Mouse (Mus musculus): Measurements from ENCODE around the gene Fam57b.
"Not testable (repeated sequence)": the region's sequence is repeated elsewhere in the genome, so short reads cannot be mapped to it uniquely, and the experiment has no call there.

The Fam57b gene

DNA sequence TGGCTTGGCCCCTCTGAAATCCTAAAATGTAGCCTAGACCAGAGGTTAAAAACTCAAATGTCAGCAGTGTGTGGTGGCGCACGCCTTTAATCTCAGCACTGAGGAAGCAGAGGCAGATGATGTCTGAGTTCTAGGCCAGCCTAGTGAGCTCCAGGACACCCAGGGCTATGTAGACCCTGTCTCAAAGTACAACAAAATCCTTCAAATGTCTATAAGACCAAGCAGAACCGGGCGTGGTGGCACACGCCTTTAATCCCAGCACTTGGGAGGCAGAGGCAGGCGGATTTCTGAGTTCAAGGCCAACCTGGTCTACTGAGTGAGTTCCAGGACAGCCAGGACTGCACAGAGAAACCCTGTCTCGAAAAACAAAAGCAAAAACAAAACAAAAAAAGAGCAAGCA, 18.4 kb upstream of the Fam57b start:
- DNase-seq, result not testable (repeated sequence)

DNA sequence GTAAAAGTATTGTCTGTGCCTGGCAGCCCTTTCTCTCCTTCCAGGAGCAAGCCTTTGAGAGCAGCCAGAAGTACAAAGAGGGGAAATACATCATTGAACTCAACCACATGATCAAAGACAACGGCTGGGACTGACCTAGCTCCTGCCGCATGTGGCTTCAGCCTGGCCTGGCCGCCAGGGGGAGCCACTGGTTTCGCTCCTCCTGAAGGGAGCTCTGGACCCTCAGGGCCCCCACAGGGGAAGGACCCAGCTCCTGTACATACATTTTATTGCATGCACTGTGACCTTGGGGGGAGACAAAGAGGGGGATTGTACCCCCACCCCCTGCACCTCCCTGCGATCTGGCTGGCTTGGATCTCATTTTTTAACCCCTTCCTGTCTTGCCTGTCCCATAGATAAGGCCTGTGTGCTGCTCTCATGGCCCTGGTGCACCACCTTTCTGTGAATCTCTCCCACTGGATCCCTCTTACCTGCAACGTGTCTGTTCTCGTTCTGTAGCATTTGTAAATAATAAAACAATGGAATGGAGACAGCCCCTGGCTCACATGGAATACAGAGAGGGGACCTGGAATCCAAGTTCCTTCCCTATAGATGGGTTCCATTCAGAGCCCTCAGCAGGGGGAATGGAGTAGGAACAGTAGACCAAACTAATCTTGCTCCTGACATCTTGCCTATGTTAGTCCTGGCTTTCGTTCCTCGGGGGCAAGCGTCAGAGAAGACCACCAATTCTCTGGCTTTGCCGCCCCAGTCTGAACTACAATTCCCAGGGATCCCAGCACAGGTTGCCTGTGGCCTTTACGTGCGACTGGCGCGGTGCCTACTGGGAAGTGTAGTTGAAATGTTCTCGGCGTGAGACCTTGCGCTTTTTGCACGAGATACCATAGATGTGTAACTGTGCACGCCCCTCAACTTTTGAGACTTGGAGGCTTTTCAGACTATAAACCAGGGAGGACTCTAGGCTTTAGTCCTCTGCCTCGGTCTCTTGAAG, 17.2 kb upstream of the Fam57b start:
- peak; percentile 72 to 78 for DNase-seq

DNA sequence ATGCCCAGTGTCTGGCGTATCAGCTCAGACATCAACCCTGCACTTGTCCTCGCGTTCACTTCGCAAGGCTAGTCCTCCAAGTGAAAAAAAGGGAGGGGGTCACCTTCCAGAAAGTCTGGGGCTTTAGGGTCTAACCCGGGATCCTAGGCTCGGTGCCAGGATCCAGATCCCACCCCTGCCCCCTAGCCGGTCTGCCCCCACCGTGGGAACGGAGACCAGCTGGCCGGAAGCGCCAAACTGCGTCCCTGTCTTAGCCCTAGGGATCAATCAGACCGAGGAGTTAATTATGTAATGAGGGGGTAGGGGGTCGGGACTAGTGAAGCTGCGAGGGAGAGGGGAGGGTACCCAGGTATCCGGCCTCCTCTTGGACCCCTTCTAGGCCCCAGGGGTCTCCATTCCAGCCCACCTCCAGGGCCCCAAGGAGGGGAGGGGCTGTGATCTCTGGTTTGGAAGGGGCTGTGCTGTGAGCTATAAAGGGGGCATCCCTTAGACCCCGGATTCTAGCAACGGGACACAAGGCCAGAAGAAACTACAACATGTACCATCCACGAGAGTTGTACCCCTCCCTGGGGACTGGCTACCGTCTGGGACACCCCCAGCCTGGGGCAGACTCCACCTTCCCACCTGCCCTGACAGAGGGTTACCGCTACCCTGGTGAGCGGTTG, 16.4 kb upstream of the Fam57b start, which contains the start of gene Tbx6:
TSS of gene Tbx6 (plus strand) at position 513 of the 665 bp plus-strand sequence.
- DNase-seq, result no peak

DNA sequence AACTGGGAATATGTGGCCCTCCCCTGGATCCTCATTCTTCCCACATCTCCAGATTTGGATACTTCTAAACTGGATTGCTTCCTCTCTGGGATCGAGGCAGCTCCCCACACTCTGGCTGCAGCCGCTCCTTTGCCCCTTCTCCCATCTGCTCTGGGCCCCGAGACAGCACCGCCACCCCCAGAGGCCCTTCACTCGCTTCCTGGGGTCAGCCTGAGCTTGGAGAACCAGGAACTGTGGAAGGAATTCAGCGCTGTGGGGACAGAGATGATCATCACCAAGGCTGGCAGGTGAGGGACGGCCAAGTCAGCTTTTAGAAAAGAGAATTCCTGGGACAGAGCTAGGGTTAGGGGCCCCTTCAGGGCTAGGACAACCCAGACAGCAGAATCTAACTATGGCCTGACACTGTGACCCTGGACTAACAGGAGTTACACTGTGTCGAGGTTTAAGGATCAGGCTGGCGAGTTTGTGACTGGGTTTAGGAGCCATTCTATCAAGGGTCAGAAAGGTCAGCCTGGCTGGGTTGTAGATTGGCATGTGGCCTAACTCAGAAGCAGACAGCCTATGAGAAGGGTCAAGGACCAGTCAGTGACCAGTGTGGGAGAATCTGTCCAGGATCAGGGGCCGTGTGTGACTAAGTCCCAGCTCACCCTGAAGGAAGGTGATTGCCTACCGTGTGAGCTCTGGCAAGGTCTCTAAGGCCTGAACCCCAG, 15.7 kb upstream of the Fam57b start:
- no peak for DNase-seq

DNA sequence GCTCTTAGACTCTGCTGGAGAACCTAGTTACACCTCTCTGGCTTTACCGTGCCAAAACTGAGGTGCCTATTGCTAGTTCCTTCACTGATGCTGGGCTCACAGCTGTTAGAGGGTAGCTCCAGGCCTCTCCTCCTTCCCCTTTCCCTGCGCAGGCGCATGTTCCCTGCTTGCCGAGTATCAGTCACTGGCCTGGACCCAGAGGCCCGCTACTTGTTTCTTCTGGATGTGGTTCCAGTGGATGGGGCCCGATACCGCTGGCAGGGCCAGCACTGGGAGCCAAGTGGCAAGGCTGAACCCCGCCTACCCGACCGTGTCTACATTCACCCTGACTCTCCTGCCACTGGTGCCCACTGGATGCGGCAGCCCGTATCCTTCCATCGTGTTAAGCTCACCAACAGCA, 14.8 kb upstream of the Fam57b start:
- DNase-seq, result no peak

DNA sequence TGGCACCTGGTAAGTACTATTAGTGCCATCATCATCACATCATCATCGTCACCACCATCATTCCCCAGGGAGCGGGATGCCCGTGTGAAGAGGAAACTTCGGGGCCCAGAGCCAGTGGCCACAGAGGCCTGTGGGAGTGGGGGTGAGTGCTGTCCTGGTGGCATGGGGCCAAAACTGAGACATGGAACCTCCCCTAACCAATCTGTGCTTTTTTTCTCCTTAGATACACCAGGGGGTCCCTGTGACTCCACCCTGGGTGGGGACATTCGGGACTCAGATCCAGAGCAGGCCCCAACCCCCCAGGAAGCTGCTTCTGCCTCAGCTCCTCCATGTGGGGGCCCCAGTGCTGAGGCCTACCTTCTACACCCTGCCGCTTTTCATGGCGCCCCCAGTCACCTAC, 13.0 kb upstream of the Fam57b start:
- DNase-seq, result no peak

DNA sequence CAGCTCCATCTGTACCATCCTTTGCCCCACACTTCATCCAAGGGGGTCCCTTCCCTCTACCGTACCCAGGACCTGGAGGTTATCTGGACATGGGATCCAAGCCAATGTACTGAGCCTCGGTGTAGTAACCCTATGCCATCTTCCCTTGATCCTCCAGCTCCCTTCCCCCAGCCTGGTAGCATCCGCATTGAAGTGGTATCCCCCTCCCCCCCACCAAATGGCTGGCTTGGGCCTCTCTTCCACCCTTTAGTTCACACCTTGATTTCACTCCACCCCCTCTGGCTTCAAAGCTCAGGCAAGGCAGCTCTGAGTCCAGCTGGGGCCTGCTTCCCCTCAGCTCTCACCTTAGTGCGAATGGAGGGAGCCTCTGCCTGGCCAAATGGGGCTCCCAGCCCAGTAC, 12.4 kb upstream of the Fam57b start:
- DNase-seq, result no peak

DNA sequence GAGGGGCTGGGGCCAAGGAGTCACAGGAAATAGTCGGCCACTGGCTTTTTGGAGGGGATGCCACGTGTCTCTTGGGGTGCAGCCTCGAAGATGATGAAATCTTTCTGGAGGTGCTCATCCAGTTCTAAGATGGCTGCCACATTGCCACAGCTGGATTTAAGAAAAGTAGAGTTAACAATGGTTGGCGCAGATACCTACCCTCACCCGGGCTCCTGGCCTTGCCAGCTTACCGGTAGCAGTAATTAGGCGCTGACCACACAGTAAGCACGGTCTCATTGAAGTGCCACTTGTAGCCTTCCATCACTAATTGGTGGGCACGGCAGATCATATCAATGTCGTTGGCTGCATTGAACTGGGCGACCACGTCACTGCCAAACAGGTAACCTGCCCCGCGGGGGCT, 11.3 kb upstream of the Fam57b start:
- DNase-seq, result no peak

DNA sequence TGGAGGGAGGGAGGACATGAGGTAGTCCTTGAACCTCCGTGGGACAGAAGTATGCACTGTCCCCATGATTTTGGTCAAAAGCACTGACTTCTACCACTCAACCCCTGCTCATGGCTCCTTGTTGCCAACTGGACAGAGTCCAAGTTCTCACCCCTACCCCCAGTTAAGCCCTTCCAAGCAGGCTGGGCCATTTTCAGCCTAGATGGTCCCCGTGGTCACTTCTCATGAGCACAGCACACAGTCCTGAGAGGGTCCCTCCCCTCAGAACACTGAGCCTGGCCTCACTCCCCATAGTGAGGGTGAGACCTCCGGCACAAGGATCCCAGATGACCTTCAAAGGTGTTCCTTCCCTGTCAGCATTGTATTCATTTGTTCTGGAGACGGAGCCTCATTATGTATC, 8.3 kb upstream of the Fam57b start:
- DNase-seq, result no peak

DNA sequence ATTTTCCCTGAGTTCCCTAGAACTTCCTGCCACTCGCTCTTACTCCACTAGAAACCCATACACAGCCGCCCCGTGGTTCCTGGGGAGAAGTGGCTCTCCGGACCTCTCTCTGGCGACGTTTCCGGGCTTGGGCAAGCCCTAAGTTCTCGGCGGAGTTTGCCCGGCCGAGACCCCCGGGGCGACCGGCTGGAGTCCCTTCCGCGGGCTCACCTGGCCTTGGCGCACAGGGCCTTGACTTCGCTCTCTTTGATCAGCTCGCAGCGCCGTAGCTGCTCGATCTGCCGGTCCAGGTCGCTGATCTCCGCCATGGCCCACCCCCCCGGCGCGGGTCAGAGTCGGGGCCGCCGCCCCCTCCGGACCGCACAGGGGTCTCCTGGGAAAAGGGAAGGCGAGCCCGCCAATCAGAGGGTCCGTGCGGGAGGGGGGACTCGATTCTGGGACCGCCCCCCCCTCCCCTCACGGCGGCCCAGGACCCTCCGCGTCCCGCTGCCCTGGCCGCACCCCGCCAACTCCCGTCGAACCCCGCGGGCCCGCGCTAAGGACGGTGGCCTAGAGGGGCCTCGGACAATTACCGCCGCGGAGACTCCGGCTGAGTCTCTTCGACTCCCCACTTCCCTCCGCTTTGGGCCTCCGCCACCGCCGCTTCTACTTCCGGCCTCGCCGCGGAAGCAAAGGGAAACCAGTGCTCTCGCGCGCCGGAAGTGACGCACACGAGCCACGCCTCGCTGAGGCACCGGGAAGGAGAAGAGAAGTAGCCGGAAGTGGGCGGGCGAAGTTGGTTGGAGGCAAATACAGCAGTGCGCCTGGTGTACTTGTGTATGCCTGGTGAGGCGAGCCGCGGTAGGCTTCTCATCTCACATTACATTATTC, 5.4 kb upstream of the Fam57b start, which contains the start of gene Ppp4c:
TSS of gene Ppp4c (minus strand) at position 646 of the 870 bp plus-strand sequence.
- peak; percentile 95 to 96 for DNase-seq

DNA sequence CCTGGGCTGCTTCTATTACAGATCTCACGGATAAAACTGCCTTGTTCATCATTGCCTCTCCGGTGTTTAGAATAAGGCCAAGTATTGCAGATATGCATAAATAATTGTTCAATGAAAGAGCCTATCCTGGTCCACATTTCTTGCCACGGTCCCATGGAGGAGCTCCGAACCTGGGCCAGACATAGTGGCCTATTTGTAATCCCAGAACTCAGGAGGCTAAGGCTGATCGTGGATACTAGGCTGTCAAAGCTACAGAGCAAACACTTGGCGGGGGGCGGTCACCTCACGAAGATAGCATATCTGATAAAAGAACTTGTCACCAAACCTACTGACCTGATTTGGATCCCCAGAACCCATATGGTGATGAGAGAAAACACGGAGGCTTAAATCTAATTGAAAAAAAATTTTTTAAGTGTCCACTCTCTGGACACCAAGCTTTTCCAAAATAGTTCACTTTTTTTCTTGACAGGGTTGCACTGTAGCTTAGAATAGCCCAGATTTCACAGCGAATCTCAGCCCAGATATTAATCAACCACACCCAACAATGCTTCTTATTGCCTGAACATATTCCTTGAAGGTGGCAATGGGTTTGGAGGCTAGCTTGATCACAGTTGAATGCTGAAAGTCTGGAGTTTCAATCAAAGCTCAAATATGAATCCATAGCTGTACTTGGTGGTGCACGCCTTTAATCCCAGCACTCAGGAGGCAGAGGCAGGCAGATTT, 4.6 kb upstream of the Fam57b start:
- DNase-seq, result no peak

DNA sequence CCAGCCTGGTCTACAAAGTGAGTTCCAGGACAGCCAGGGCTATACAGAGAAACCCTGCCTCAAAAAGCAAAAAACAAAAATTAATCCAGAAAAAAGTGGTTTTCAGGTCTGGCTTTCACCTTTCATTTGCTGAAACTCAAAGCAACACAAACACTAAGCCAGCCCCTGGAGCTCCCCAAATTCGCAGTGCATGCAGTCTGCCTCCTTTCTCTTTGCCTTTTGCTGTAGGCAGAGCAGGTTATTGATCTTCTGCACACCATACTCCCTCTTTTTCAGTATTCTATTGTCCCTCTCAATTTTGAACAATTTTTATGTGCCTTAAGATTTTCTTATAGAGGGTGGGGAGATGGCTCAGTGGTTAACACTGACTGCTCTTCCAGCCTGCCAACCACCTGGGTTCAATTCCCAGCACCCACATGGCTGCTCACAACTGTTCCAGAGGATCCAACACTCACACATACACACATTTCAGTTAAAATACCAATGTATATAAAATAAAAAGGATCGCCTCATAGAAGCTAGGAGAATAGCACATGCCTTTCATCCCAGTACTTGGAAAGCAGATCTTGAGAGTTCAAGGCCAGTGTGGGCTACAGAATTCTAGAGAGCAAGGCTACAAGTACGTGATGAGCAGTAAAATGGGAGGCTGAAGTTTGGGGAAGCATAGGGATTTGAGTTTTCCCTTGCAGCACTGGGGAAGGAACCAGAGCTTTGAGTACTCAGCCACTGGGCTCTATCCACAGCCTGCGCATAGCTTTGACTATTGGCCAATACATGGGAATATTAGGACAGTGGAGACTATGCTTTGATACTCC, 3.8 kb upstream of the Fam57b start:
- DNase-seq, result no peak

DNA sequence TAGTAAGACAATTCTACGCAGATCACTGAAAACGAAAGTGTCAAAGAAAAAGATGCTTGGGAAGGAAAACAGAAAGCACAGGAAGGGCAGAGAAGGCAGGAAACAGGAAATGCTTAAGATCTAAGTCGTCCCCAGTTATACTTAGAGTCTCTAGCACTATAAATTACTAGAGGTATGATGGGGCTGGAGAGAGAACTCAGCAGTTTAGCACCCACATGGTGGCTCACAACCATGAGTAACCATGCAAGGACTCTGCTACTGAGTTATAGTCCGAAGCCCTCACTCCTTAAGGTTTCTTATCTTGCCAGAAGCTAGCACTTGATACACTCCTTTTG, 3.2 kb upstream of the Fam57b start:
- DNase-seq, result no peak

DNA sequence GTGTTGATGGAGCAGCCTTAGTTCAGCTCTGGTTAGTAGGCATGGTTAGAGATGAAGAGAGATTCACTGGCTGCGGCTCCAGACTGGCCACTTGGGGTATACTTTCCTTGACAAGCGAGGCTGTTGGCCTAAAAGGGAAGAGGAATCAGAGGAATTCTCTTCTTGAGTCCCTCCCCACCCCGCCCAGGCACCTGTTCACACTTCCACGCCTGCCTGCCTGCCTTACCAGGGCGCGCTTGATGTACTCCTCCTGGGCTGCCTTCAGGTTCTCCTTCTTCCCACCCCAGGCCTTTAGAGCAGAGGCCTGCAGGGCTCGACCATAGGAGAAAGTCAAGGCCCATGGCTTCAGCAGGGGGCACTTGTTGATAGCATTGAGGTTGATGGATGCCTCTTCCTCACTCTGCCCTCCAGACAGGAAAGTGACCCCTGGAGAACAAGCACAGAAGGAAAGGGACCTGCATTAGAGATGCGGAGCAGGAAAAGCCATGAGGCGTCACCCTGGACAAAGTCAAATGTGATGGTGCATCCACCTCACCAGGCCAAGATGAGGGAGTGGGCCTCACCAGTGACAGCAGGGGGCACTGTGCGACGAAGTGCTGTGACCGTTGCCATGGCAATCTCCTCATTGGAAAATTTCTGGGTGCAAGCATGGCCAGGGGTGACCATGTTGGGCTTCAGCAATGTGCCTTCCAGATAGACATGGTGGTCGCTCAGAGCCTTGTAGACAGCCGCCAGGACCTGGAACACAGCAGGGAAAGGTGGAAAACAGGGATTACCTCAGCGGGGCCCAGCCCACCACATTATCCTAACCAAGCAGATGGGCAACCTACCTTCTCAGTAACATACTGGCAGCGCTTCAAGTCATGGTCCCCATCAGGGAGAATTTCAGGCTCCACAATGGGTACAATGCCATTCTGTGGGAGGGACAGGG, 1.8 kb upstream of the Fam57b start:
- no peak for DNase-seq

DNA sequence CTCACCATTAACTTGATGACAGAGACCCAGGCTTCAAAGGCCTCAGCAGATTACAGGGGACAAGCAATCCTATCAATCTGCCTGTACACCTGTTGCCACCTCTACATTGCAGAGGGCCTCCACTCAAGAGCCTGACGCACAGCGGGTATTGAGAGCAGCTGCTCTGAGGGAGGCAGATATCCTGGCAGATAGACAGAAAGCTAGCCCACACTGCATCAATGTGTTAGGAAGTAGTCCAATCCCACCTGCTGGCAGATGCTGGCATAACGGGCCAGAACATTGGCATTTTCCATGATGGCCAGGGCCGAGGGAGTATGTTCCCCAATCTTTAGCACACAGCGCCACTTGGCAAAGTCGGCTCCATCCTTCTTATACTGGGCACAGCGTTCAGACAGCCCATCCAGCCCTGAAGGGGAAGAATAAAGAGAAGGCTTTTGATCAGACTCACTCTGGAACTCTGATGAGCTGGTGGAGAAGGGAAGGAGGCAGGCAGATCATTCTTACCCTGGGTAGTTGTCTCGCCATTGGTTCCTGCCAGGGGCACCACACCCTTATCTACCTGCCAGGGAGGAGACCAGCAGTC, 1.0 kb upstream of the Fam57b start:
- DNase-seq, result no peak

DNA sequence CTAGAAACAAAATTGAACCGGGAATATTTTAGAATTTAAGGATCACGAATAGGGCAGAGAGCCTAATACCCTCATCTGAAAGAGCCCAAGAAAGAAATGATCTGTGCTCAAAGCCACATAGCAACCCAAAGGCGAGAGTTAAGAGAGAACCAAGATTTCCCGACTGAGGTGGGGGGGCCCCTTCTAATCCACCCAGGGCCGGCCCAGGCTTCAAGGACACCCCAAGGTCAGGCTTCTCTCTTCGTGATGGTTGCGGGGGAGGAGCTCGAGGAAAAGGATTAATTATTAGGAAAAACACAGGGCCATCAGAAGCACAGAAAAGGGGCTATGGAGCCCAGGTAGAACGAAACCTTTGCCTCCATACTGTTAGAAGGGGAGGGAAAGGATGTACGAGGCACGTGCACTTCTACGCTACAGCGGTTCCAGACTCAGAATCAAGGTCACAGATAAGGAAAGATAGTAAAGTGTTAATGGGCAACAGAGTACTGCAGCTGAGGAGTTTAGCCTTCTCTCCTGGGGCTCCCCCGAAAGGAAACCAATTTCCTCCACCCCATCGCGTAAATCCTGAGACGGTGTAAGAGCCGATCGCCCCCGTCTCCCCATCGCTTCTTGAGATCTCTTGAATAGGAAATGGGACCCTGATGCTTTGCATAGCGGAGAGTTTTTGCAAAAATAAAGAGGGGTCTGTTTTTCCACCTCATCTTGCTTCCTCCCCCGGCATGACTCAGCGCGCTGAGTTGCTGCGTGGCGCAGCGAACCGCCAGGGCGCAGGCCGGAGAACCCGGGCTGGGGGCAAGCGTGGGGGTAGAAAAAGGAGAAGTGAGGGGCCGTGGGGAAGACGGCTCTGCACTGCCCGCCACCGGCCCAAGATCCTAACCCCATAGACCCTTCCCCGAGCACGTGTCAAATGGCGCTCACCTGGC, 920 bp downstream of the Fam57b start:
- no peak for DNase-seq

DNA sequence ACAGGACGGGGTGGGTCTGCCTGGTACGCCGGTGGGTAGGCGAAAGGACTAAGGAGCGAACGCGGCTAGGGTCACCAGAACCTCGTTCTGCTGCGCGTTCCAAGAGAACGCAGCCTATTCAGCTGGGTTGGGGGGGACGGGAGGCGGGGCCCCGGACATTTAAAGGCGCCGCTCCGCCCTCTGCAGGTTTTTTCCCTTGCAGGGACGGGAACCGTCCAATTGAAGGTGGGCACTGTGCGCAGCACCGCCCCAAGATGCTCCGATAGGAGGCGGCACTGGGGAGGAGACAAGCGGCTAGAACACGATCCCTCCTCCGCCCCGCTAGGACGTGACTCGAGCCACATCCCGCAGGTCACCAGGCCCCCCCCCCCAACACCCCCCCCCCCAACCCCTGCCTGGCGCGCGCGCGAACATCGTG, 1.6 kb downstream of the Fam57b start:
- DNase-seq, result peak; percentile 94 to 97

Measured in thymus, adult 18-20 months (tissue).